Mouse (Mus musculus): ENCODE data around the gene Lrmda. TPM values are rescaled to one million over a fixed set of nuclear protein-coding genes. Genes with fewer than 3 reads are reported as not detected.

The Lrmda gene
- total RNA-seq (2014; fragmentation: Nextera tagmentation) (7.8 and 9.6 TPM in 2 replicates), total RNA-seq (2017) (3.4 and 6.4 TPM in 2 replicates)

- peak; percentile 86 for ATAC-seq (replicated peaks; ENCODE audit: low FRiP score, low TSS enrichment, poor library complexity, severe bottlenecking)
Measured at GRCm38 (mm10) chr14:22019252-22019948, at the start of gene Lrmda. Lrmda (plus strand) TSS chr14:22019712.

GRCm38 (mm10) chr14:21981462-21981861, 38.0 kb upstream of the Lrmda start:
- ATAC-seq (replicated peaks; ENCODE audit: low FRiP score, low TSS enrichment, poor library complexity, severe bottlenecking): peak; percentile 50; the same call in 1 of the 2 replicates

GRCm38 (mm10) chr14:21982096-21982591, 37.4 kb upstream of the Lrmda start:
- no peak for ATAC-seq (replicated peaks; ENCODE audit: low FRiP score, low TSS enrichment, poor library complexity, severe bottlenecking)

- no peak for ATAC-seq (replicated peaks; ENCODE audit: low FRiP score, low TSS enrichment, poor library complexity, severe bottlenecking)
Measured at GRCm38 (mm10) chr14:21982592-21983310, 36.8 kb upstream of the Lrmda start.

- no peak for ATAC-seq (replicated peaks; ENCODE audit: low FRiP score, low TSS enrichment, poor library complexity, severe bottlenecking)
Measured at GRCm38 (mm10) chr14:21983311-21983949, 36.1 kb upstream of the Lrmda start.

- ATAC-seq (replicated peaks; ENCODE audit: low FRiP score, low TSS enrichment, poor library complexity, severe bottlenecking): no peak
Measured at GRCm38 (mm10) chr14:21983950-21984730, 35.4 kb upstream of the Lrmda start.

GRCm38 (mm10) chr14:21984757-21985425, 34.6 kb upstream of the Lrmda start:
- no peak for ATAC-seq (replicated peaks; ENCODE audit: low FRiP score, low TSS enrichment, poor library complexity, severe bottlenecking)

- no peak for ATAC-seq (replicated peaks; ENCODE audit: low FRiP score, low TSS enrichment, poor library complexity, severe bottlenecking)
Measured at GRCm38 (mm10) chr14:21985426-21985931, 34.0 kb upstream of the Lrmda start.

GRCm38 (mm10) chr14:21985981-21986732, 33.4 kb upstream of the Lrmda start:
- peak; percentile 62 for ATAC-seq (replicated peaks; ENCODE audit: low FRiP score, low TSS enrichment, poor library complexity, severe bottlenecking)

- ATAC-seq (replicated peaks; ENCODE audit: low FRiP score, low TSS enrichment, poor library complexity, severe bottlenecking): no peak
Measured at GRCm38 (mm10) chr14:21986733-21987659, 32.5 kb upstream of the Lrmda start.

GRCm38 (mm10) chr14:21987660-21988576, 31.6 kb upstream of the Lrmda start:
- ATAC-seq (replicated peaks; ENCODE audit: low FRiP score, low TSS enrichment, poor library complexity, severe bottlenecking): no peak

GRCm38 (mm10) chr14:21988577-21989290, 30.8 kb upstream of the Lrmda start:
- no peak for ATAC-seq (replicated peaks; ENCODE audit: low FRiP score, low TSS enrichment, poor library complexity, severe bottlenecking)

- ATAC-seq (replicated peaks; ENCODE audit: low FRiP score, low TSS enrichment, poor library complexity, severe bottlenecking): no peak
Measured at GRCm38 (mm10) chr14:21989291-21989913, 30.1 kb upstream of the Lrmda start, which contains the start of gene Zfp503. Zfp503 (minus strand) TSS chr14:21989601.

GRCm38 (mm10) chr14:21990321-21991021, 29.0 kb upstream of the Lrmda start:
- ATAC-seq (replicated peaks; ENCODE audit: low FRiP score, low TSS enrichment, poor library complexity, severe bottlenecking): no peak
